In genomic region chr9:21288404-21289336, GRCm38 (mm10) we compare ENCODE assay signal across 9 mouse cellular contexts. TPM values are rescaled to one million over a fixed set of nuclear protein-coding genes. Genes with fewer than 3 reads are reported as not detected.
A peak's percentile ranks its signal among the peaks of the same experiment; 100 is the strongest.
DNase-seq lines count a peak whose midpoint lies in the region; ATAC-seq and TF ChIP-seq lines count a peak whose summit lies in the region.
"Had no signal": no experiment of that assay in that cellular context is flagged by ENCODE, and none has a peak within 500 bp of the region (broad histone marks: within the 10 kb centered on the region; RNA-seq: fewer than 3 reads in every experiment).

No protein-coding gene starts in this region.

- peak overlapping the region; percentile 80 for H3K4me3 ChIP-seq in embryonic facial prominence, embryonic 15.5 days (replicated peaks)
- peak overlapping the region; percentile 76 for H3K4me3 ChIP-seq in intestine, postnatal 0 days (ENCODE audit: low read depth, low read length)
- H3K4me3 ChIP-seq in midbrain, embryonic 14.5 days (replicated peaks; ENCODE audit: low read depth, low read length) = peak overlapping the region; percentile 78

- peak overlapping the region; percentile 76 for H3K4me2 ChIP-seq in embryonic facial prominence, embryonic 15.5 days (replicated peaks)
- peak overlapping the region; percentile 82 for H3K4me2 ChIP-seq in intestine, postnatal 0 days (replicated peaks; ENCODE audit: low read depth)
- peak overlapping the region; percentile 84 for H3K4me2 ChIP-seq in midbrain, embryonic 14.5 days (ENCODE audit: low read length)

- DNase-seq in adrenal gland, adult (ENCODE audit: inconsistent age in 2 of 2, low spot score in 1 of 2) = peak; percentile 79 to 80
- DNase-seq in adrenal gland, adult 8-10 months = no peak
- DNase-seq in B cell, adult 2 months = peak; percentile 55 to 61
- DNase-seq in midbrain, embryonic 14.5 days = peak; percentile 34
- no peak for DNase-seq in frontal cortex, adult 2 months (ENCODE audit: extremely low spot score in 1 of 2, low spot score in 1 of 2)
- no peak for DNase-seq in layer of hippocampus, postnatal 36 days

- ATAC-seq in embryonic facial prominence, embryonic 15.5 days (ENCODE audit: insufficient number of reproducible peaks, low FRiP score, low TSS enrichment, low read depth) = no peak
- no peak for ATAC-seq in intestine, postnatal 0 days
- no peak for ATAC-seq in midbrain, embryonic 14.5 days (ENCODE audit: low FRiP score, low TSS enrichment)

- H3K9ac ChIP-seq in embryonic facial prominence, embryonic 15.5 days = 0 out of 2 replicates have a peak overlapping the region, but pooled peaks have one; percentile 23
- peak overlapping the region; percentile 45; the same call in 1 of the 2 replicates for H3K9ac ChIP-seq in intestine, postnatal 0 days (ENCODE audit: low read depth, low read length)
- peak overlapping the region; percentile 59 for H3K9ac ChIP-seq in midbrain, embryonic 14.5 days (replicated peaks; ENCODE audit: low read length)

- no peak for TF ChIP-seq CTCF in intestine, postnatal 0 days (IDR thresholded peaks at IDR 0.05; ENCODE audit: low read depth)

- WGBS in embryonic facial prominence, embryonic 15.5 days = 74% methylated on average over 13 of the region's 13 CpGs
- WGBS in intestine, postnatal 0 days = 69% methylated on average over 13 of the region's 13 CpGs
- WGBS in midbrain, embryonic 14.5 days = 79% methylated on average over 13 of the region's 13 CpGs

- H3K27me3 ChIP-seq in embryonic facial prominence, embryonic 15.5 days = no peaks in the 10 kb centered on the region
- H3K27me3 ChIP-seq in intestine, postnatal 0 days (replicated peaks; ENCODE audit: control insufficient read depth, insufficient read depth, low read length) = no peaks in the 10 kb centered on the region
- no peaks in the 10 kb centered on the region for H3K27me3 ChIP-seq in midbrain, embryonic 14.5 days (ENCODE audit: control insufficient read depth, insufficient read depth, low read length)

- no peaks in the 10 kb centered on the region for H3K9me3 ChIP-seq in embryonic facial prominence, embryonic 15.5 days (replicated peaks)
- H3K9me3 ChIP-seq in intestine, postnatal 0 days (ENCODE audit: control insufficient read depth) = no peaks in the 10 kb centered on the region
- no peaks in the 10 kb centered on the region for H3K9me3 ChIP-seq in midbrain, embryonic 14.5 days (ENCODE audit: control insufficient read depth, low read length)

- peak overlapping the region; percentile 94 for H3K27ac ChIP-seq in embryonic facial prominence, embryonic 15.5 days (replicated peaks)
- peak overlapping the region; percentile 87 for H3K27ac ChIP-seq in intestine, postnatal 0 days (ENCODE audit: low read depth, low read length)
- H3K27ac ChIP-seq in midbrain, embryonic 14.5 days (replicated peaks; ENCODE audit: low read depth, low read length) = peak overlapping the region; percentile 86

- peaks cover 23% of the 10 kb centered on the region for H3K36me3 ChIP-seq in embryonic facial prominence, embryonic 15.5 days
- peaks cover 4% of the 10 kb centered on the region; the same call in 1 of the 2 replicates for H3K36me3 ChIP-seq in intestine, postnatal 0 days (ENCODE audit: control insufficient read depth, insufficient read depth)
- peaks cover 16% of the 10 kb centered on the region for H3K36me3 ChIP-seq in midbrain, embryonic 14.5 days (ENCODE audit: control insufficient read depth, insufficient read depth, low read length)

- H3K4me1 ChIP-seq in embryonic facial prominence, embryonic 15.5 days = peaks cover 37% of the 10 kb centered on the region
- H3K4me1 ChIP-seq in intestine, postnatal 0 days (replicated peaks; ENCODE audit: control insufficient read depth, insufficient read depth, low read length) = peaks cover 15% of the 10 kb centered on the region; the same call in 1 of the 2 replicates
- peaks cover 33% of the 10 kb centered on the region for H3K4me1 ChIP-seq in midbrain, embryonic 14.5 days (ENCODE audit: control insufficient read depth, insufficient read depth, low read length)

RNA-seq across cellular contexts. Expression of gene Kri1, which starts 0.9 kb away (rescaled TPM):
- 10 to 100 TPM; 33.0 to 52.0 (median 41.8) TPM for total RNA-seq in adrenal gland, adult 8-10 months (2022)
- polyA plus RNA-seq in embryonic facial prominence, embryonic 15.5 days (2015; fragmentation: Nextera tagmentation; extraction: Ambion mirVana) = 18.2 and 19.0 TPM in 2 replicates
- polyA plus RNA-seq in intestine, postnatal 0 days (2015; fragmentation: Nextera tagmentation; extraction: Ambion mirVana) = 7.0 and 7.2 TPM in 2 replicates
- polyA plus RNA-seq in midbrain, embryonic 14.5 days (2014; fragmentation: Nextera tagmentation; extraction: Ambion mirVana) = 12.9 and 16.9 TPM in 2 replicates
- 42.5 and 44.6 TPM in 2 replicates for polyA plus RNA-seq in frontal cortex, adult 2 months (2012; rRNA removed)
- 10 to 100 TPM; 48.1 to 50.2 TPM for total RNA-seq in layer of hippocampus, postnatal 36 days (2021)

RNA-seq across cellular contexts. Expression of gene Cdkn2d, which starts 2.5 kb away (rescaled TPM):
- total RNA-seq in adrenal gland, adult 8-10 months (2022) = 10 to 100 TPM; 11.9 to 24.1 (median 18.5) TPM
- polyA plus RNA-seq in embryonic facial prominence, embryonic 15.5 days (2015; fragmentation: Nextera tagmentation; extraction: Ambion mirVana) = 57.8 and 63.0 TPM in 2 replicates
- polyA plus RNA-seq in intestine, postnatal 0 days (2015; fragmentation: Nextera tagmentation; extraction: Ambion mirVana) = 24.1 and 25.8 TPM in 2 replicates
- 84.9 and 95.7 TPM in 2 replicates for polyA plus RNA-seq in midbrain, embryonic 14.5 days (2014; fragmentation: Nextera tagmentation; extraction: Ambion mirVana)
- 65.2 and 66.2 TPM in 2 replicates for polyA plus RNA-seq in frontal cortex, adult 2 months (2012; rRNA removed)
- total RNA-seq in layer of hippocampus, postnatal 36 days (2021) = 10 to 100 TPM; 53.0 to 62.9 TPM

RNA-seq across cellular contexts. Expression of gene Ap1m2, which starts 23.5 kb away (rescaled TPM):
- under 1 TPM in 1 of 4 experiments, not detected in 3; 0.23 TPM for total RNA-seq in adrenal gland, adult 8-10 months (2022)
- 38.1 and 46.9 TPM in 2 replicates for polyA plus RNA-seq in embryonic facial prominence, embryonic 15.5 days (2015; fragmentation: Nextera tagmentation; extraction: Ambion mirVana)
- polyA plus RNA-seq in intestine, postnatal 0 days (2015; fragmentation: Nextera tagmentation; extraction: Ambion mirVana) = 192 and 208 TPM in 2 replicates
- polyA plus RNA-seq in midbrain, embryonic 14.5 days (2014; fragmentation: Nextera tagmentation; extraction: Ambion mirVana) = 0.88 and 1.5 TPM in 2 replicates
- 0.76 and 1.6 TPM in 2 replicates for polyA plus RNA-seq in frontal cortex, adult 2 months (2012; rRNA removed)
- under 1 TPM; 0.35 to 0.57 TPM for total RNA-seq in layer of hippocampus, postnatal 36 days (2021)
- polyA plus RNA-seq: C2C12 had no signal

RNA-seq across cellular contexts. Expression of gene Atg4d, which starts 23.6 kb away (rescaled TPM):
- total RNA-seq in adrenal gland, adult 8-10 months (2022) = 10 to 100 TPM; 38.7 to 47.3 (median 40.8) TPM
- polyA plus RNA-seq in embryonic facial prominence, embryonic 15.5 days (2015; fragmentation: Nextera tagmentation; extraction: Ambion mirVana) = 40.5 and 44.8 TPM in 2 replicates
- 44.7 and 48.1 TPM in 2 replicates for polyA plus RNA-seq in intestine, postnatal 0 days (2015; fragmentation: Nextera tagmentation; extraction: Ambion mirVana)
- polyA plus RNA-seq in midbrain, embryonic 14.5 days (2014; fragmentation: Nextera tagmentation; extraction: Ambion mirVana) = 44.6 and 44.7 TPM in 2 replicates
- polyA plus RNA-seq in frontal cortex, adult 2 months (2012; rRNA removed) = 36.5 and 40.6 TPM in 2 replicates
- total RNA-seq in layer of hippocampus, postnatal 36 days (2021) = 10 to 100 TPM; 38.8 to 40.9 TPM

RNA-seq across cellular contexts. Expression of gene Slc44a2, which starts 31.8 kb away (rescaled TPM):
- 100 to 1,000 TPM in 1 of 4 experiments, 10 to 100 TPM in 3; 39.0 to 103 (median 67.3) TPM for total RNA-seq in adrenal gland, adult 8-10 months (2022)
- polyA plus RNA-seq in embryonic facial prominence, embryonic 15.5 days (2015; fragmentation: Nextera tagmentation; extraction: Ambion mirVana) = 133 and 143 TPM in 2 replicates
- polyA plus RNA-seq in intestine, postnatal 0 days (2015; fragmentation: Nextera tagmentation; extraction: Ambion mirVana) = 13.3 and 13.8 TPM in 2 replicates
- polyA plus RNA-seq in midbrain, embryonic 14.5 days (2014; fragmentation: Nextera tagmentation; extraction: Ambion mirVana) = 49.3 and 67.4 TPM in 2 replicates
- polyA plus RNA-seq in frontal cortex, adult 2 months (2012; rRNA removed) = 60.7 and 66.5 TPM in 2 replicates
- total RNA-seq in layer of hippocampus, postnatal 36 days (2021) = 10 to 100 TPM; 49.6 to 56.3 TPM

Comparison
In these comparisons a context has a peak if more than half of its experiments do, and no peak if none do; other contexts are left out.
1. DNase-seq: peak in adrenal gland, adult (2 of 2), B cell, adult 2 months (2 of 2) and midbrain, embryonic 14.5 days (single experiment); none in adrenal gland, adult 8-10 months (single experiment), frontal cortex, adult 2 months (0 of 2) and layer of hippocampus, postnatal 36 days (0 of 2).
2. RNA of gene Ap1m2, which starts 23.5 kb away (polyA plus RNA-seq): 192 to 208 TPM in intestine, postnatal 0 days and 38.1 to 46.9 TPM in embryonic facial prominence, embryonic 15.5 days; 0.76 to 1.6 TPM in frontal cortex, adult 2 months and 0.88 to 1.5 TPM in midbrain, embryonic 14.5 days; every median in the first group is over 10 times any median in the second.
3. Peak in every context shown above with its lines, with median percentiles within 50 percentile points of each other: H3K27ac ChIP-seq, H3K4me2 ChIP-seq, H3K4me3 ChIP-seq and H3K9ac ChIP-seq.